In the genomic region with DNA sequence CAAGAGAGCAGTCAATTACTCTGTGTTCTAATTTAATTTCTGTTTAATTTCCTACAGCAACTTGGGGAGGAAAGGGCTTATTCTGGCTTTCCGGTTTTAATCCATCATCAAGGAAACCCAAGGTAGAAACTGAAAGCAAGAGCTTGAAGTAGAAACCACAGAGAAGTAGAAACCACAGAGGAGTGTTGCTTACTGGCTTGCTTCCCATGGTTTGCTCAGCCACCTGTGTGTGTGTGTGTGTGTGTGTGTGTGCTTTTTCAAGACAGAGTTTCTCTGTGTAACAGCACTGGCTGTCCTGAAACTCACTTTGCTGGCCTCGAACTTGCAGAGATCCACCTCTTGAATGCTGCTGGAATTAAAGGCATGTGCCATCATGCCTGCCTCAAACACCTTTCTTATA, we compare ENCODE assay signal across 14 mouse cellular contexts. TPM values are rescaled to one million over a fixed set of nuclear protein-coding genes. Genes with fewer than 3 reads are reported as not detected.
DNase-seq lines count a peak whose midpoint lies in the region; ATAC-seq lines count a peak whose summit lies in the region.
"Had no signal": no experiment of that assay in that cellular context is flagged by ENCODE, and none has a peak within 500 bp of the region (broad histone marks: within the 10 kb centered on the region; RNA-seq: fewer than 3 reads in every experiment).

No protein-coding gene starts in this region.

- no peak overlapping the region for H3K4me2 ChIP-seq in heart, embryonic 16.5 days (ENCODE audit: low read depth, low read length)
- H3K4me2 ChIP-seq in hindbrain, embryonic 14.5 days (replicated peaks) = no peak overlapping the region
- H3K4me2 ChIP-seq: heart, embryonic 11.5 days; lung, embryonic 14.5 days; midbrain, embryonic 13.5 days had no signal

- no peaks in the 10 kb centered on the region for H3K9me3 ChIP-seq in heart, embryonic 16.5 days (replicated peaks; ENCODE audit: control insufficient read depth, low read length)
- H3K9me3 ChIP-seq in hindbrain, embryonic 14.5 days (ENCODE audit: control insufficient read depth, low read length) = no peaks in the 10 kb centered on the region
- H3K9me3 ChIP-seq: midbrain, embryonic 13.5 days had no signal

- no peak for DNase-seq in heart, postnatal 4 days
- peak; percentile 26 to 40 for DNase-seq in B cell, adult 2 months
- DNase-seq in thymus, adult 18-20 months = peak; percentile 39 to 73
- DNase-seq in ovary, postnatal 10 days (ENCODE audit: low spot score) = no peak
- no peak for DNase-seq in gastrocnemius, postnatal 10 days
- no peak for DNase-seq in hindbrain, embryonic 14.5 days (ENCODE audit: low spot score)
- DNase-seq: cerebellum, adult 2 months; gastrocnemius, postnatal 14 days; kidney, adult 11 months; lung, embryonic 14.5 days had no signal

- no peak for ATAC-seq in heart, embryonic 16.5 days (replicated peaks; ENCODE audit: extremely low read depth, insufficient read depth, low FRiP score)
- peak; percentile 73 to 85 for ATAC-seq in hematopoietic stem cell, adult 5-6 weeks (replicated peaks in 1 of 2; ENCODE audit: insufficient read depth in 1 of 2, low FRiP score in 2 of 2, low TSS enrichment in 1 of 2, low read depth in 1 of 2, poor library complexity in 2 of 2, severe bottlenecking in 2 of 2)
- no peak for ATAC-seq in hindbrain, embryonic 14.5 days (ENCODE audit: low FRiP score)
- ATAC-seq: midbrain, embryonic 13.5 days had no signal

- peaks cover 5% of the 10 kb centered on the region for H3K4me1 ChIP-seq in heart, embryonic 16.5 days (ENCODE audit: control insufficient read depth, insufficient read depth, low read length)
- 0 out of 2 replicates have a peak, but pooled peaks cover 7% of the 10 kb centered on the region for H3K4me1 ChIP-seq in hindbrain, embryonic 14.5 days (replicated peaks; ENCODE audit: control insufficient read depth, insufficient read depth, low read length)

- H3K9ac ChIP-seq in heart, embryonic 16.5 days (ENCODE audit: low read length) = no peak overlapping the region
- no peak overlapping the region for H3K9ac ChIP-seq in hindbrain, embryonic 14.5 days
- H3K9ac ChIP-seq: lung, embryonic 14.5 days; midbrain, embryonic 13.5 days had no signal

- H3K4me3 ChIP-seq in heart, embryonic 16.5 days (ENCODE audit: low read length) = no peak overlapping the region
- no peak overlapping the region for H3K4me3 ChIP-seq in hindbrain, embryonic 14.5 days (replicated peaks; ENCODE audit: low read length)
- H3K4me3 ChIP-seq: midbrain, embryonic 13.5 days had no signal

- no peaks in the 10 kb centered on the region for H3K36me3 ChIP-seq in heart, embryonic 16.5 days (ENCODE audit: control insufficient read depth, insufficient read depth)
- H3K36me3 ChIP-seq in hindbrain, embryonic 14.5 days (replicated peaks; ENCODE audit: control insufficient read depth, insufficient read depth) = no peaks in the 10 kb centered on the region
- H3K36me3 ChIP-seq: midbrain, embryonic 13.5 days had no signal

- peak overlapping the region; percentile 27; the same call in 1 of the 2 replicates for H3K27ac ChIP-seq in heart, embryonic 16.5 days (ENCODE audit: low read length)
- no peak overlapping the region for H3K27ac ChIP-seq in hindbrain, embryonic 14.5 days
- H3K27ac ChIP-seq: midbrain, embryonic 13.5 days had no signal

- H3K27me3 ChIP-seq in heart, embryonic 16.5 days (ENCODE audit: control insufficient read depth, insufficient read depth, low read length) = 0 out of 2 replicates have a peak, but pooled peaks cover 2% of the 10 kb centered on the region
- no peaks in the 10 kb centered on the region for H3K27me3 ChIP-seq in hindbrain, embryonic 14.5 days (ENCODE audit: control insufficient read depth, insufficient read depth, low read length)
- H3K27me3 ChIP-seq: midbrain, embryonic 13.5 days had no signal

- 68% methylated on average over 2 of the region's 2 CpGs for WGBS in heart, embryonic 16.5 days
- WGBS in hindbrain, embryonic 14.5 days = 88% methylated on average over 2 of the region's 2 CpGs

RNA-seq across cellular contexts. Expression of gene Dzip1, which starts 4.5 kb away (rescaled TPM):
- polyA plus RNA-seq in heart, embryonic 16.5 days (2015; fragmentation: Nextera tagmentation; extraction: Ambion mirVana) = 5.0 and 5.7 TPM in 2 replicates
- total RNA-seq in heart, postnatal 4 days (2021) = 1 to 10 TPM; 4.8 to 6.6 TPM
- total RNA-seq in hematopoietic stem cell, adult 5-6 weeks (2017) = 4.7 and 7.8 TPM in 2 replicates
- 10 to 100 TPM in 1 of 2 experiments, 1 to 10 TPM in 1; 7.4 to 11.6 TPM for total RNA-seq in gastrocnemius, postnatal 10 days (2021)
- polyA plus RNA-seq in hindbrain, embryonic 14.5 days (2014; fragmentation: Nextera tagmentation; extraction: Ambion mirVana) = 105 and 122 TPM in 2 replicates

RNA-seq across cellular contexts. Expression of gene Dnajc3, which starts 8.0 kb away (rescaled TPM):
- 26.7 and 31.0 TPM in 2 replicates for polyA plus RNA-seq in heart, embryonic 16.5 days (2015; fragmentation: Nextera tagmentation; extraction: Ambion mirVana)
- total RNA-seq in heart, postnatal 4 days (2021) = 10 to 100 TPM; 28.1 to 28.4 TPM
- total RNA-seq in hematopoietic stem cell, adult 5-6 weeks (2017) = 69.7 and 77.7 TPM in 2 replicates
- 10 to 100 TPM; 22.3 to 25.9 TPM for total RNA-seq in gastrocnemius, postnatal 10 days (2021)
- 25.3 and 29.9 TPM in 2 replicates for polyA plus RNA-seq in hindbrain, embryonic 14.5 days (2014; fragmentation: Nextera tagmentation; extraction: Ambion mirVana)

Comparison
In these comparisons a context has a peak if more than half of its experiments do, and no peak if none do; other contexts are left out.
1. ATAC-seq: peak in hematopoietic stem cell, adult 5-6 weeks (2 of 2); none in heart, embryonic 16.5 days (single experiment) and hindbrain, embryonic 14.5 days (single experiment).
2. DNase-seq: peak in B cell, adult 2 months (2 of 2) and thymus, adult 18-20 months (2 of 2); none in heart, postnatal 4 days (single experiment), ovary, postnatal 10 days (single experiment), gastrocnemius, postnatal 10 days (single experiment) and hindbrain, embryonic 14.5 days (single experiment).